Mouse (Mus musculus): ENCODE results near the gene Gm45713. TPM values are rescaled to one million over a fixed set of nuclear protein-coding genes. Genes with fewer than 3 reads are reported as not detected.
A peak's percentile ranks its signal among the peaks of the same experiment; 100 is the strongest.

The Gm45713 gene
- total and polyA plus RNA-seq, 3 experiments = 3.9 TPM; not detected in 2

DNA sequence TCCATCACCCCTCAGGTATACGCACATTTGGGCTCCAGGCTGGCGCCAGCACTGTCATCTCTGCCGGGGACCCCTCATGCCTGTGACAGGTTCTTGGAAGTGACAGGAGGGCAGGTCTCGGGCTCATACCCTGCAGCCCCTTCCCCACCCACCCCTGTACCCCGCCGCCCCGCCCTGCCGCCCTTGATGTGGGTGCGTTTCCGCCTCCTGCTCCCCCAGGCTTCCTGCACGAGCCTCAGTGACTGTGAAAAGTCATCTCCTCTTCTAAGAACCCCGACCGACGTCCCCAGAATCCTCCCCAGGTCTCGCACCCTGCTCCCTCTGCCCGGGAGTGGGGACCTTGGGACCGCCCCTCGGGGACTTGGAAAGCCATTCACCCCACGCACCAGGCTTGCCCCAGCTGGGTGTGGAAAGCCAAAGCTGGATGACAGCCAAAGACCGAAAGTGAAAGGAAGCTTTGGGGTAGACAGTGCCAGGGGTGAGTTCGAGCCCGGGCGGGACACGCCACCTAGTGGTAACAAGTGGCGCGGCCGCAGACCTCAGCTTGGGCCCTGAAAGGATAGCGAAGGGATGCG lies at the start of gene Gm45713, which contains the start of gene Flt3l (continued):
- TF ChIP-seq ZNF384 (IDR thresholded peaks at IDR 0.05; ENCODE audit: low read depth, low read length) = no peak
- TF ChIP-seq NELFE (IDR thresholded peaks at IDR 0.05; ENCODE audit: low read depth, low read length) = peak; percentile 56
- no peak for TF ChIP-seq ZC3H11A (IDR thresholded peaks at IDR 0.05; ENCODE audit: low read depth, low read length)
- no peak for TF ChIP-seq JUND (IDR thresholded peaks at IDR 0.05; ENCODE audit: low read depth, low read length)

DNA sequence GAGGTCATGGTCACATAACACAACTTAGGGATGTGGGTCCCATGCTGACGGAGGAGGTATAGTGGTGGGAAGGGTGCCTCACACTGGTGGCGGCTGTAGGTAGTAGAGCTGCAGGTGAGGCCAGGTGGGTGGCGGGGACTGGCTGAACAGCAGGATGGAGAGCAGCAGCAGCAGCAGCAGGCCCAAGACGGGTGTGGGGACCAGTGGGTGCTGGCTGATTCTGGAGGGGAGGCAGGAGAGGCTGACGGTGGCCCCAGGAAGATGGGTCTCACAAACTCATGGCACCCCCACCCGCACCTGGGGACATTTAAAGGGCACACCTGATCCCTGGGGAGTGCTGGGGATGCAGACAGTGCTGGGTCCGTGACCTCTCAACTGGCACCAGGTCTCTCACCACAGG lies 47.6 kb upstream of the Gm45713 start:
- peaks cover 0 to 5% of the 10 kb centered on the region in 2 experiments; a peak in 2 of 4 replicates for H3K4me1 ChIP-seq (ENCODE audit: control insufficient read depth in 1 of 2, insufficient read depth in 2 of 2, low read length in 2 of 2)
- no peak for DNase-seq (ENCODE audit: low read depth, low spot score)
- H3K79me2 ChIP-seq (ENCODE audit: control insufficient read depth, insufficient read depth, low read length, poor library complexity) = no peaks in the 10 kb centered on the region

DNA sequence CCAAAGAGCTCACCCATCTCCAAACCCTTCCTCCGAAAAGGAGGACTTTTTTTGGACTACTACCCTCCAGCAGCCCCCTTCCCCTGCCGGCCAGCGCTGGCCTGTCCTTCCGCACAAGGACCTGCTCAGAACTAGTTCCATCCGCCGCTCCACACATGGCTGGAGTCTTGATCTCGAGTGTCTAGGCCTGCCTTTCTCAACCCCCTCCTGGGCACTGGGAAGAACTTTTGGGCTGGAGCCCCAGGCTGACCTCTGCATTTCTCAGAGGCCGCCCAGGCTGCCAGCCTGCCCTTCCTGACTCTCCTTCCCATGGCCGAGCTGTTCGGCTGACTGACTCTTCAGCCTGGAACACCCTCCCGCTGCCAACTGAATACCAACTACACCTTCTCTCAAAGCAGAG lies 46.6 kb upstream of the Gm45713 start:
- peaks cover 0 to 3% of the 10 kb centered on the region in 2 experiments; a peak in 2 of 4 replicates for H3K36me3 ChIP-seq (ENCODE audit: control insufficient read depth in 1 of 2, insufficient read depth in 2 of 2, low read length in 2 of 2)
- peak overlapping the region; percentile 36 to 48 for H3K4me3 ChIP-seq (ENCODE audit: control insufficient read depth in 1 of 2, insufficient read depth in 1 of 2, low read depth in 2 of 2, low read length in 2 of 2)
- no peak overlapping the region for H3K27ac ChIP-seq (ENCODE audit: control insufficient read depth, low read depth, low read length)
- peaks cover 0 to 5% of the 10 kb centered on the region in 2 experiments; a peak in 2 of 4 replicates for H3K4me1 ChIP-seq (ENCODE audit: control insufficient read depth in 1 of 2, insufficient read depth in 2 of 2, low read length in 2 of 2)
- TF ChIP-seq POLR2A (IDR thresholded peaks at IDR 0.05; ENCODE audit: control insufficient read depth in 1 of 2, insufficient read depth in 1 of 2, low read depth in 1 of 2, low read length in 2 of 2, poor library complexity in 1 of 2) = peak in 1 of 2 experiments; percentile 15; a peak in 1 of 4 replicates
- no peak for TF ChIP-seq JUND (IDR thresholded peaks at IDR 0.05; ENCODE audit: low read depth, low read length)
- no peaks in the 10 kb centered on the region for H3K79me2 ChIP-seq (ENCODE audit: control insufficient read depth, insufficient read depth, low read length, poor library complexity)
- no peaks in the 10 kb centered on the region for H3K9me3 ChIP-seq (replicated peaks; ENCODE audit: insufficient read depth, low read length)
- H3K27me3 ChIP-seq (ENCODE audit: control insufficient read depth in 1 of 2, insufficient read depth in 2 of 2, low read length in 2 of 2) = no peaks in the 10 kb centered on the region
- H3K9ac ChIP-seq (ENCODE audit: control insufficient read depth, low read depth, low read length, poor library complexity, severe bottlenecking) = peak overlapping the region; percentile 74
- no peak for DNase-seq (ENCODE audit: low read depth, low spot score)

More for the DNA sequence above, 47.6 kb upstream of the Gm45713 start:
- H3K27ac ChIP-seq (ENCODE audit: control insufficient read depth, low read depth, low read length) = no peak overlapping the region
- no peak for TF ChIP-seq ZNF384 (IDR thresholded peaks at IDR 0.05; ENCODE audit: low read depth, low read length)
- TF ChIP-seq GATA1 (IDR thresholded peaks at IDR 0.05; ENCODE audit: low read depth, low read length) = no peak
- TF ChIP-seq NELFE (IDR thresholded peaks at IDR 0.05; ENCODE audit: low read depth, low read length) = no peak
- no peak for TF ChIP-seq POLR2A (IDR thresholded peaks at IDR 0.05; ENCODE audit: control insufficient read depth in 1 of 2, insufficient read depth in 1 of 2, low read depth in 1 of 2, low read length in 2 of 2, poor library complexity in 1 of 2)
- no peak for TF ChIP-seq ZKSCAN1 (IDR thresholded peaks at IDR 0.05; ENCODE audit: low read depth, low read length)
- no peak for TF ChIP-seq KAT2A (conservative IDR thresholded peaks at IDR 0.05; ENCODE audit: low read depth, low read length)
- no peak for TF ChIP-seq TBP (IDR thresholded peaks at IDR 0.05; ENCODE audit: low read depth, low read length)
- H3K27me3 ChIP-seq (ENCODE audit: control insufficient read depth in 1 of 2, insufficient read depth in 2 of 2, low read length in 2 of 2) = no peaks in the 10 kb centered on the region
- no peaks in the 10 kb centered on the region for H3K9me3 ChIP-seq (replicated peaks; ENCODE audit: insufficient read depth, low read length)
- H3K9ac ChIP-seq (ENCODE audit: control insufficient read depth, low read depth, low read length, poor library complexity, severe bottlenecking) = no peak overlapping the region
- H3K4me3 ChIP-seq (ENCODE audit: control insufficient read depth in 1 of 2, insufficient read depth in 1 of 2, low read depth in 2 of 2, low read length in 2 of 2) = no peak overlapping the region
- peaks cover 0 to 3% of the 10 kb centered on the region in 2 experiments; a peak in 2 of 4 replicates for H3K36me3 ChIP-seq (ENCODE audit: control insufficient read depth in 1 of 2, insufficient read depth in 2 of 2, low read length in 2 of 2)

DNA sequence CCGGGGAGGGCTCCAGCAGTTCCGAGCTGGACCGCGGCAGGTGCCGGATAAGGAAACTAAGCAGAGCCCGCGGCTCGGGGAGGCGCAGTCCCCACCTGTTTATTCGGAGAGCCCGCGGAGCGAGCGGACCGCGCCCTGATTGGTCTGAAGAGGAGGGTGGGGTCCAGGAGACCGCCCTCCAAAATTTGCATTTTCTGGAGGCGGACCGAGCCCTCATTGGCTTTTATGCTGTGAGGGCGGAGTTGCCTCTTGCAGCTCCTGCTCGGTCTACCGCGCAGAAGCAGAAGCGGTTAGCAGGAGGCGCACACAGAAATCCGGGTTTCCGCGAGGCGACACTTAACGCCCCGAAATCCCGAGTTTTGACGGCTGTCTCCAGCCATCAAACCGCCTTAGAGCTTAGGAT lies 46.2 kb upstream of the Gm45713 start:
- H3K9ac ChIP-seq (ENCODE audit: control insufficient read depth, low read depth, low read length, poor library complexity, severe bottlenecking) = peak overlapping the region; percentile 74
- H3K4me3 ChIP-seq (ENCODE audit: control insufficient read depth in 1 of 2, insufficient read depth in 1 of 2, low read depth in 2 of 2, low read length in 2 of 2) = peak overlapping the region; percentile 53 to 54
- DNase-seq (ENCODE audit: low read depth, low spot score) = peak; percentile 97
- no peak overlapping the region for H3K27ac ChIP-seq (ENCODE audit: control insufficient read depth, low read depth, low read length)
- no peaks in the 10 kb centered on the region for H3K9me3 ChIP-seq (replicated peaks; ENCODE audit: insufficient read depth, low read length)
- peaks cover 0 to 5% of the 10 kb centered on the region in 2 experiments; a peak in 2 of 4 replicates for H3K4me1 ChIP-seq (ENCODE audit: control insufficient read depth in 1 of 2, insufficient read depth in 2 of 2, low read length in 2 of 2)
- no peaks in the 10 kb centered on the region for H3K27me3 ChIP-seq (ENCODE audit: control insufficient read depth in 1 of 2, insufficient read depth in 2 of 2, low read length in 2 of 2)
- peaks cover 0 to 3% of the 10 kb centered on the region in 2 experiments; a peak in 2 of 4 replicates for H3K36me3 ChIP-seq (ENCODE audit: control insufficient read depth in 1 of 2, insufficient read depth in 2 of 2, low read length in 2 of 2)
- H3K79me2 ChIP-seq (ENCODE audit: control insufficient read depth, insufficient read depth, low read length, poor library complexity) = no peaks in the 10 kb centered on the region
- TF ChIP-seq KAT2A (conservative IDR thresholded peaks at IDR 0.05; ENCODE audit: low read depth, low read length) (no peak), POLR2AphosphoS5 (IDR thresholded peaks at IDR 0.05; ENCODE audit: borderline replicate concordance, low read depth, low read length) (no peak), NRF1 (IDR thresholded peaks at IDR 0.05; ENCODE audit: insufficient read depth, low read depth, low read length, poor library complexity, severe bottlenecking) (peak; percentile 66), GATA1 (IDR thresholded peaks at IDR 0.05; ENCODE audit: low read depth, low read length) (no peak), ETS1 (IDR thresholded peaks at IDR 0.05; ENCODE audit: low read depth, low read length) (no peak), MAZ (IDR thresholded peaks at IDR 0.05; ENCODE audit: low read depth, low read length) (no peak), JUND (IDR thresholded peaks at IDR 0.05; ENCODE audit: low read depth, low read length) (no peak), HCFC1 (IDR thresholded peaks at IDR 0.05; ENCODE audit: low read depth, low read length) (no peak; the same call in 1 of the 2 replicates), USF2 (IDR thresholded peaks at IDR 0.05; ENCODE audit: borderline replicate concordance in 1 of 2, insufficient read depth in 1 of 2, low read depth in 1 of 2, low read length in 2 of 2) (no peak), RAD21 (IDR thresholded peaks at IDR 0.05; ENCODE audit: low read depth, low read length) (no peak), CTCF (IDR thresholded peaks at IDR 0.05 in 2 of 3, conservative IDR thresholded peaks at IDR 0.05 in 1 of 3; ENCODE audit: control insufficient read depth in 1 of 3, insufficient read depth in 1 of 3, low read depth in 2 of 3, low read length in 3 of 3, poor library complexity in 1 of 3, severe bottlenecking in 1 of 3) (no peak), MAX (IDR thresholded peaks at IDR 0.05; ENCODE audit: low read length) (peak; percentile 69), BHLHE40 (IDR thresholded peaks at IDR 0.05; ENCODE audit: borderline replicate concordance, low read depth, low read length) (no peak), NELFE (IDR thresholded peaks at IDR 0.05; ENCODE audit: low read depth, low read length) (peak; percentile 81), EP300 (IDR thresholded peaks at IDR 0.05; ENCODE audit: low read depth in 1 of 2, low read length in 2 of 2) (no peak), SIN3A (IDR thresholded peaks at IDR 0.05; ENCODE audit: low read length) (peak; percentile 69; the same call in 1 of the 2 replicates)

Data from MEL (cell line).